Mouse (Mus musculus) spleen, adult 2 months (tissue): ENCODE results near the gene Fbrs.

Experiments
- CTCF ChIP-seq: fragments of 200-500 bp; IDR thresholded peaks from 2 replicates; pipeline ENCODE4 v1.5.1; 2011; ENCODE audit warnings: mild to moderate bottlenecking, inconsistent platforms; ENCODE audit not compliant: insufficient read depth, insufficient read length, insufficient replicate concordance; ENCODE audit errors: extremely low read depth
- POLR2A ChIP-seq: fragments of 200-500 bp; IDR thresholded peaks from 2 replicates; pipeline ENCODE4 v1.6.1; 2011; ENCODE audit warnings: low read depth, low read length, inconsistent platforms

- no peak for TF ChIP-seq CTCF
- no peak for TF ChIP-seq POLR2A
These were observed 29.3 kb downstream of the Fbrs start for GRCm38 (mm10) chr7:127508291-127508690.
